ENCODE assay signal across 29 mouse cellular contexts in genomic region chr10:40763084-40763720, GRCm38 (mm10).
DNase-seq lines count a peak whose midpoint lies in the region; ATAC-seq lines count a peak whose summit lies in the region.
"Had no signal": no experiment of that assay in that cellular context is flagged by ENCODE, and none has a peak within 500 bp of the region (broad histone marks: within the 10 kb centered on the region; RNA-seq: fewer than 3 reads in every experiment).

No protein-coding gene starts in this region.

- H3K9me3 ChIP-seq in forebrain, embryonic 15.5 days: no peaks in the 10 kb centered on the region
- no peaks in the 10 kb centered on the region for H3K9me3 ChIP-seq in forebrain, embryonic 12.5 days
- no peaks in the 10 kb centered on the region for H3K9me3 ChIP-seq in hindbrain, embryonic 14.5 days (ENCODE audit: control insufficient read depth, low read length)
- H3K9me3 ChIP-seq in hindbrain, embryonic 13.5 days: no peaks in the 10 kb centered on the region
- H3K9me3 ChIP-seq in midbrain, embryonic 11.5 days (ENCODE audit: control insufficient read depth, low read length): no peaks in the 10 kb centered on the region
- H3K9me3 ChIP-seq in midbrain, embryonic 13.5 days: no peaks in the 10 kb centered on the region
- H3K9me3 ChIP-seq in limb, embryonic 12.5 days: no peaks in the 10 kb centered on the region
- H3K9me3 ChIP-seq: embryonic facial prominence, embryonic 10.5 days; embryonic facial prominence, embryonic 15.5 days; G1E; heart, embryonic 10.5 days; heart, embryonic 15.5 days; midbrain, embryonic 10.5 days had no signal

- peak overlapping the region; percentile 64 for H3K27ac ChIP-seq in forebrain, embryonic 15.5 days (replicated peaks)
- H3K27ac ChIP-seq in forebrain, embryonic 12.5 days: no peak overlapping the region
- peak overlapping the region; percentile 20; the same call in 1 of the 2 replicates for H3K27ac ChIP-seq in hindbrain, embryonic 14.5 days
- H3K27ac ChIP-seq in hindbrain, embryonic 13.5 days: no peak overlapping the region
- H3K27ac ChIP-seq in midbrain, embryonic 11.5 days (ENCODE audit: low read depth, low read length): no peak overlapping the region
- no peak overlapping the region for H3K27ac ChIP-seq in midbrain, embryonic 13.5 days
- peak overlapping the region; percentile 20; the same call in 1 of the 2 replicates for H3K27ac ChIP-seq in limb, embryonic 12.5 days
- H3K27ac ChIP-seq: embryonic facial prominence, embryonic 10.5 days; embryonic facial prominence, embryonic 15.5 days; heart, embryonic 10.5 days; heart, embryonic 15.5 days; liver, embryonic 14.5 days; macrophage; midbrain, embryonic 10.5 days had no signal

- no peak overlapping the region for H3K4me2 ChIP-seq in forebrain, embryonic 15.5 days (replicated peaks)
- no peak overlapping the region for H3K4me2 ChIP-seq in forebrain, embryonic 12.5 days
- no peak overlapping the region for H3K4me2 ChIP-seq in hindbrain, embryonic 14.5 days (replicated peaks)
- H3K4me2 ChIP-seq in hindbrain, embryonic 13.5 days: no peak overlapping the region
- H3K4me2 ChIP-seq in midbrain, embryonic 11.5 days: no peak overlapping the region
- no peak overlapping the region for H3K4me2 ChIP-seq in midbrain, embryonic 13.5 days (replicated peaks)
- no peak overlapping the region for H3K4me2 ChIP-seq in limb, embryonic 12.5 days
- H3K4me2 ChIP-seq: embryonic facial prominence, embryonic 15.5 days; heart, embryonic 15.5 days had no signal

- no peak overlapping the region for H3K4me3 ChIP-seq in forebrain, embryonic 15.5 days
- no peak overlapping the region for H3K4me3 ChIP-seq in forebrain, embryonic 12.5 days (replicated peaks)
- H3K4me3 ChIP-seq in hindbrain, embryonic 14.5 days (replicated peaks; ENCODE audit: low read length): no peak overlapping the region
- no peak overlapping the region for H3K4me3 ChIP-seq in hindbrain, embryonic 13.5 days
- no peak overlapping the region for H3K4me3 ChIP-seq in midbrain, embryonic 11.5 days (ENCODE audit: low read depth, low read length)
- H3K4me3 ChIP-seq in midbrain, embryonic 13.5 days (replicated peaks): no peak overlapping the region
- no peak overlapping the region for H3K4me3 ChIP-seq in limb, embryonic 12.5 days (replicated peaks)
- H3K4me3 ChIP-seq: embryonic facial prominence, embryonic 10.5 days; embryonic facial prominence, embryonic 15.5 days; heart, embryonic 10.5 days; heart, embryonic 15.5 days; midbrain, embryonic 10.5 days had no signal

- ATAC-seq in forebrain, embryonic 15.5 days (replicated peaks): 0 out of 2 replicates have a peak, but pooled peaks have one; percentile 29
- no peak for ATAC-seq in forebrain, embryonic 12.5 days (ENCODE audit: low FRiP score)
- ATAC-seq in hindbrain, embryonic 14.5 days (ENCODE audit: low FRiP score): no peak
- ATAC-seq in hindbrain, embryonic 13.5 days (ENCODE audit: low FRiP score): no peak
- ATAC-seq in midbrain, embryonic 11.5 days (ENCODE audit: low FRiP score): no peak
- ATAC-seq in midbrain, embryonic 13.5 days: no peak
- ATAC-seq in limb, embryonic 12.5 days (ENCODE audit: insufficient number of reproducible peaks, insufficient read depth, low FRiP score, low TSS enrichment, low read depth): peak; percentile 54; the same call in 1 of the 2 replicates
- ATAC-seq in megakaryocyte, adult 5-6 weeks (ENCODE audit: poor library complexity, severe bottlenecking): no peak
- ATAC-seq: intestine, embryonic 16.5 days had no signal

- no peaks in the 10 kb centered on the region for H3K27me3 ChIP-seq in forebrain, embryonic 15.5 days
- no peaks in the 10 kb centered on the region for H3K27me3 ChIP-seq in forebrain, embryonic 12.5 days
- H3K27me3 ChIP-seq in hindbrain, embryonic 14.5 days (ENCODE audit: control insufficient read depth, insufficient read depth, low read length): no peaks in the 10 kb centered on the region
- H3K27me3 ChIP-seq in hindbrain, embryonic 13.5 days: no peaks in the 10 kb centered on the region
- no peaks in the 10 kb centered on the region for H3K27me3 ChIP-seq in midbrain, embryonic 11.5 days (ENCODE audit: control insufficient read depth, insufficient read depth, low read length)
- no peaks in the 10 kb centered on the region for H3K27me3 ChIP-seq in midbrain, embryonic 13.5 days
- H3K27me3 ChIP-seq in limb, embryonic 12.5 days: no peaks in the 10 kb centered on the region
- H3K27me3 ChIP-seq: embryonic facial prominence, embryonic 15.5 days; heart, embryonic 15.5 days had no signal

- WGBS in forebrain, embryonic 15.5 days: 77% methylated on average over 5 of the region's 5 CpGs
- 83% methylated on average over 5 of the region's 5 CpGs for WGBS in forebrain, embryonic 12.5 days
- WGBS in hindbrain, embryonic 14.5 days: 63% methylated on average over 5 of the region's 5 CpGs
- 65% methylated on average over 5 of the region's 5 CpGs for WGBS in hindbrain, embryonic 13.5 days
- 86% methylated on average over 5 of the region's 5 CpGs for WGBS in midbrain, embryonic 11.5 days
- 76% methylated on average over 5 of the region's 5 CpGs for WGBS in midbrain, embryonic 13.5 days
- 50% methylated on average over 5 of the region's 5 CpGs for WGBS in limb, embryonic 12.5 days

- no peaks in the 10 kb centered on the region for H3K36me3 ChIP-seq in forebrain, embryonic 15.5 days
- H3K36me3 ChIP-seq in forebrain, embryonic 12.5 days (replicated peaks): no peaks in the 10 kb centered on the region
- no peaks in the 10 kb centered on the region for H3K36me3 ChIP-seq in hindbrain, embryonic 14.5 days (replicated peaks; ENCODE audit: control insufficient read depth, insufficient read depth)
- H3K36me3 ChIP-seq in hindbrain, embryonic 13.5 days: no peaks in the 10 kb centered on the region
- H3K36me3 ChIP-seq in midbrain, embryonic 11.5 days (ENCODE audit: control insufficient read depth, insufficient read depth, low read length): no peaks in the 10 kb centered on the region
- no peaks in the 10 kb centered on the region for H3K36me3 ChIP-seq in midbrain, embryonic 13.5 days
- no peaks in the 10 kb centered on the region for H3K36me3 ChIP-seq in limb, embryonic 12.5 days
- H3K36me3 ChIP-seq: embryonic facial prominence, embryonic 10.5 days; embryonic facial prominence, embryonic 15.5 days; G1E; heart, embryonic 10.5 days; heart, embryonic 15.5 days; midbrain, embryonic 10.5 days had no signal

- no peak for DNase-seq in hindbrain, embryonic 14.5 days (ENCODE audit: low spot score)
- DNase-seq in midbrain, embryonic 11.5 days (ENCODE audit: low spot score, missing footprints): peak; percentile 64
- DNase-seq: adrenal gland, adult 8-10 months; cerebellum, adult 2 months; cerebellum, postnatal 14 days; gastrocnemius, postnatal 10 days; heart, postnatal 36 days; kidney, adult 8-10 months; kidney, postnatal 10 days; liver; lung, adult 2 months; lung, postnatal 10 days; thymus, adult 2 months; thymus, postnatal 36 days had no signal

- no peak overlapping the region for H3K9ac ChIP-seq in forebrain, embryonic 15.5 days (replicated peaks)
- no peak overlapping the region for H3K9ac ChIP-seq in forebrain, embryonic 12.5 days
- no peak overlapping the region for H3K9ac ChIP-seq in hindbrain, embryonic 14.5 days
- no peak overlapping the region for H3K9ac ChIP-seq in hindbrain, embryonic 13.5 days
- H3K9ac ChIP-seq in midbrain, embryonic 11.5 days (ENCODE audit: low read length): no peak overlapping the region
- H3K9ac ChIP-seq in midbrain, embryonic 13.5 days (replicated peaks): no peak overlapping the region
- no peak overlapping the region for H3K9ac ChIP-seq in limb, embryonic 12.5 days (replicated peaks)
- H3K9ac ChIP-seq: embryonic facial prominence, embryonic 15.5 days; heart, embryonic 15.5 days; liver, embryonic 14.5 days had no signal

- peaks cover 18% of the 10 kb centered on the region for H3K4me1 ChIP-seq in forebrain, embryonic 15.5 days
- peaks cover 3% of the 10 kb centered on the region; the same call in 1 of the 2 replicates for H3K4me1 ChIP-seq in forebrain, embryonic 12.5 days
- no peaks in the 10 kb centered on the region; the same call in 1 of the 2 replicates for H3K4me1 ChIP-seq in hindbrain, embryonic 14.5 days (replicated peaks; ENCODE audit: control insufficient read depth, insufficient read depth, low read length)
- 0 out of 2 replicates have a peak, but pooled peaks cover 9% of the 10 kb centered on the region for H3K4me1 ChIP-seq in hindbrain, embryonic 13.5 days (replicated peaks)
- no peaks in the 10 kb centered on the region for H3K4me1 ChIP-seq in midbrain, embryonic 11.5 days (ENCODE audit: control insufficient read depth, insufficient read depth, low read length)
- H3K4me1 ChIP-seq in midbrain, embryonic 13.5 days (replicated peaks): peaks cover 15% of the 10 kb centered on the region
- H3K4me1 ChIP-seq in limb, embryonic 12.5 days (replicated peaks): peaks cover 29% of the 10 kb centered on the region

Comparison
In these comparisons a context has a peak if more than half of its experiments do, and no peak if none do; other contexts are left out.
1. ATAC-seq: peak in forebrain, embryonic 15.5 days (single experiment) and limb, embryonic 12.5 days (single experiment); none in forebrain, embryonic 12.5 days (single experiment), hindbrain, embryonic 14.5 days (single experiment), hindbrain, embryonic 13.5 days (single experiment), midbrain, embryonic 11.5 days (single experiment), midbrain, embryonic 13.5 days (single experiment) and megakaryocyte, adult 5-6 weeks (single experiment).
2. H3K27ac ChIP-seq: peak in forebrain, embryonic 15.5 days (single experiment), hindbrain, embryonic 14.5 days (single experiment) and limb, embryonic 12.5 days (single experiment); none in forebrain, embryonic 12.5 days (single experiment), hindbrain, embryonic 13.5 days (single experiment), midbrain, embryonic 11.5 days (single experiment) and midbrain, embryonic 13.5 days (single experiment).